Mouse (Mus musculus) heart, adult 18-20 months (tissue): ENCODE results near the gene Pbx4. TPM values are rescaled to one million over a fixed set of nuclear protein-coding genes. Genes with fewer than 3 reads are reported as not detected.

ENCODE experiments used
- DNase-seq, 2 experiments: peaks; one replicate each; pipeline ENCODE4 v3.0.0; 2021 to 2022; ENCODE audit warnings: mixed read lengths in 1 of 2
- total RNA-seq, 2 experiments: library from RNA; stranded (reverse); gene quantifications; 2 replicates each; pipeline ENCODE4 v1.2.3; 2021

Pbx4 gene
- total RNA-seq, 2 experiments from 2014 or later, result not detected

GRCm38 (mm10) chr8:69874155-69874554 is 41.9 kb downstream of the Pbx4 start:
- DNase-seq, result peak in 1 of 2 experiments; percentile 87

- DNase-seq, result no peak
Observed at GRCm38 (mm10) chr8:69874654-69875053, 42.4 kb downstream of the Pbx4 start.

GRCm38 (mm10) chr8:69876097-69876496 is 43.8 kb downstream of the Pbx4 start:
- DNase-seq, result no peak

GRCm38 (mm10) chr8:69876967-69877366 is 44.7 kb downstream of the Pbx4 start:
- DNase-seq, result no peak

GRCm38 (mm10) chr8:69877396-69877795 is 45.1 kb downstream of the Pbx4 start:
- no peak for DNase-seq

GRCm38 (mm10) chr8:69877992-69878391 is 45.7 kb downstream of the Pbx4 start:
- DNase-seq, result no peak

GRCm38 (mm10) chr8:69879678-69880077 is 47.4 kb downstream of the Pbx4 start:
- DNase-seq, result no peak

- no peak for DNase-seq
Observed at GRCm38 (mm10) chr8:69880841-69881240, 48.5 kb downstream of the Pbx4 start.

- DNase-seq, result no peak
Observed at GRCm38 (mm10) chr8:69881261-69881865, 49.1 kb downstream of the Pbx4 start.

- DNase-seq, result peak in 1 of 2 experiments; percentile 50
Observed at GRCm38 (mm10) chr8:69882021-69882756, 49.9 kb downstream of the Pbx4 start.

GRCm38 (mm10) chr8:69882833-69883600 is 50.7 kb downstream of the Pbx4 start:
- no peak for DNase-seq

- DNase-seq, result no peak
Observed at GRCm38 (mm10) chr8:69884141-69884540, 51.9 kb downstream of the Pbx4 start.

GRCm38 (mm10) chr8:69887289-69888243 is 55.3 kb downstream of the Pbx4 start, which contains the start of gene Cilp2:
TSS of gene Cilp2 (minus strand) at chr8:69887687.
- peak; percentile 50 to 56 for DNase-seq

- peak; percentile 41 to 49 for DNase-seq
Observed at GRCm38 (mm10) chr8:69888244-69888866, 56.1 kb downstream of the Pbx4 start.

GRCm38 (mm10) chr8:69888902-69889301 is 56.6 kb downstream of the Pbx4 start:
- no peak for DNase-seq

GRCm38 (mm10) chr8:69890813-69891241 is 58.5 kb downstream of the Pbx4 start:
- DNase-seq, result peak in 1 of 2 experiments; percentile 51

- peak in 1 of 2 experiments; percentile 52 for DNase-seq
Observed at GRCm38 (mm10) chr8:69893863-69894262, 61.6 kb downstream of the Pbx4 start.

GRCm38 (mm10) chr8:69894836-69895332 is 62.6 kb downstream of the Pbx4 start:
- DNase-seq, result no peak

GRCm38 (mm10) chr8:69895772-69896451 is 63.6 kb downstream of the Pbx4 start:
- DNase-seq, result no peak

- no peak for DNase-seq
Observed at GRCm38 (mm10) chr8:69897857-69898256, 65.6 kb downstream of the Pbx4 start.
